Mouse (Mus musculus) lung, postnatal 0 days (tissue): ENCODE data around the gene Arhgap9.

Experiments used
- CTCF ChIP-seq: IDR thresholded peaks from 2 replicates; pipeline ENCODE4 v1.5.1; 2016; ENCODE audit warnings: antibody characterized with exemption, mild to moderate bottlenecking
- EP300 ChIP-seq: IDR thresholded peaks from 2 replicates; pipeline ENCODE4 v1.6.1; 2016; ENCODE audit warnings: antibody characterized with exemption, mild to moderate bottlenecking, control low read depth

DNA sequence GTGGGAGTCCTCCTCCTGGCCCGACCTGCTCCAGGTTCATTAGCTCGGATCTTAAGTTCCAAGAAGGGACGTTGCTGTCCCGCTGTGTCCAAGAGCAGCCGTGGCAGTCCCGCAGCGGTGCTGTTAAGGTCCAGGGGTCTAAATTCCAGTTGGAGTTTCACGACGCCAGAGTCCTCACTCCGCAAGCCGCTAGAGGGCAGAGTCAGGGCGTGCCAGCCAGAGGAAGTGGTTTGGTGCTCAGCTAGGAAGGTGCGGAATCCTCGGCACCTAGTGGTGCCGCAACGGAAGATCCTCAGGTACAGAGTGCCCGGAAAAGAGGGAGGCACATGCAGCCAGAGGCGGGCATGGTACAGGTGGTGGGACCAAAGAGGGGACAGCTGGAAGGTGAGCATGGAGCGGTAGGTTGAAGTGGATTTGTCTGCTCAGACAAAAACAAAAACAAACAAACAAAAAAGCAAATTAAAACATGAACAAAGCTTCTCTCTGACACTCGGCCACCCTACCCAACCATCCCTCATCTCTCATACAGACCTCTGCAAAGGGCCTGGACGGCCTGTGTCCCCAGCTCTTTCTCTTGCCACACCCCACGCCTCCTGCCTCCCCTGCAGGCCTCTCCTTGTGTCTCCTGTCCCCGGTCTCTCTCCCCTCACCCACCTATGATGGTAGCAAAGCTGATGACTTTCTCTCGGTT lies 29.0 kb downstream of the Arhgap9 start:
- TF ChIP-seq CTCF (peak; percentile 91), EP300 (no peak)
